Mouse (Mus musculus): Measurements from ENCODE around the gene Arrdc5.

DNA sequence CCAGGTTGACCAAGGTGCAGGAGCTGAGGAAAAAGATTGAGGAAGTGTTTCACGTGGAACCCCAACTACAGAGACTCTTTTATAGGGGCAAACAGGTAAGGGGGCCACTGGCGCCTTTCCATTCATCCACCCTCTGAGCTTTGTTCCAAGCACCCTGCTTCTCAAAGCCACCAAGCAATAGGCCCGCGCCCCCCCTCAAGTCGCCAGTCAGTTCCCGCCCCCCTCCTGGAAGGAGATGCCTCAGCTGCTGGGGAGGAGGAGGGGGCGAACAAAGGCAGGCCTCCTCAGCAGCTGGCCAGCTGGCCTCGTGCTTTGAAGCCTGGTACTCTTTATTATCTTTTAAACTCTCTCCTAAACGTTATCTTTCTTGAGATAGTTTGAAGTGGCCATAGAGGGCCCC is 5.1 kb upstream of the Arrdc5 start:
- no peak for TF ChIP-seq POLR2A (IDR thresholded peaks at IDR 0.05; ENCODE audit: insufficient read length, low read depth)
- TF ChIP-seq REST (IDR thresholded peaks at IDR 0.05; ENCODE audit: insufficient read depth, insufficient read length), result no peak
- peak in 1 of 3 experiments; percentile 39 for TF ChIP-seq MYOD1 (IDR thresholded peaks at IDR 0.05; ENCODE audit: control insufficient read depth in 1 of 3, insufficient read length in 2 of 3, low read depth in 2 of 3)
- no peak for TF ChIP-seq E2F4 (IDR thresholded peaks at IDR 0.05; ENCODE audit: insufficient read depth)
- no peak for TF ChIP-seq MAX (IDR thresholded peaks at IDR 0.05; ENCODE audit: low read depth)
- no peak for TF ChIP-seq USF1 (IDR thresholded peaks at IDR 0.05; ENCODE audit: low read depth)
- TF ChIP-seq POLR2AphosphoS2 (IDR thresholded peaks at IDR 0.05; ENCODE audit: insufficient read length, low read depth), result no peak
- TF ChIP-seq CEBPB (IDR thresholded peaks at IDR 0.05; ENCODE audit: insufficient read depth, poor library complexity, severe bottlenecking), result no peak
- no peak for TF ChIP-seq TCF12 (IDR thresholded peaks at IDR 0.05; ENCODE audit: insufficient read depth, poor library complexity, severe bottlenecking)
